Comparison of ENCODE assay signal across 9 mouse cellular contexts in genomic region chr10:128584386-128584785, GRCm38 (mm10). TPM values are rescaled to one million over a fixed set of nuclear protein-coding genes. Genes with fewer than 3 reads are reported as not detected.
DNase-seq lines count a peak whose midpoint lies in the region; ATAC-seq lines count a peak whose summit lies in the region.
"Had no signal": no experiment of that assay in that cellular context is flagged by ENCODE, and none has a peak within 500 bp of the region (broad histone marks: within the 10 kb centered on the region; RNA-seq: fewer than 3 reads in every experiment).

No protein-coding gene starts in this region.

- no peak for DNase-seq in hindbrain, embryonic 11.5 days (ENCODE audit: low spot score)
- DNase-seq in forelimb bud, embryonic 11.5 days (ENCODE audit: low read depth, low spot score) = peak; percentile 56
- peak; percentile 86 to 93 for DNase-seq in lung, adult 18-20 months
- DNase-seq in thymus, postnatal 25 days = peak; percentile 35
- DNase-seq in adrenal gland, postnatal 10 days = no peak
- DNase-seq in neural tube, embryonic 10.5 days (ENCODE audit: extremely low spot score, low spot score) = no peak
- no peak for DNase-seq in adrenal gland, adult 8-10 months

- ATAC-seq in hindbrain, embryonic 12.5 days (ENCODE audit: low FRiP score) = no peak
- ATAC-seq in hindbrain, embryonic 11.5 days (ENCODE audit: low FRiP score) = no peak

- no peak overlapping the region for H3K27ac ChIP-seq in hindbrain, embryonic 12.5 days
- no peak overlapping the region for H3K27ac ChIP-seq in hindbrain, embryonic 11.5 days (ENCODE audit: low read depth, low read length)
- H3K27ac ChIP-seq: macrophage had no signal

- peaks cover 6% of the 10 kb centered on the region for H3K4me1 ChIP-seq in hindbrain, embryonic 12.5 days
- 0 out of 2 replicates have a peak, but pooled peaks cover 4% of the 10 kb centered on the region for H3K4me1 ChIP-seq in hindbrain, embryonic 11.5 days (replicated peaks; ENCODE audit: control insufficient read depth, insufficient read depth, low read length)

- 6% methylated on average over 4 of the region's 4 CpGs for WGBS in hindbrain, embryonic 12.5 days
- WGBS in hindbrain, embryonic 11.5 days = 9% methylated on average over 4 of the region's 4 CpGs

- H3K4me2 ChIP-seq in hindbrain, embryonic 12.5 days (replicated peaks) = no peak overlapping the region
- no peak overlapping the region for H3K4me2 ChIP-seq in hindbrain, embryonic 11.5 days (replicated peaks; ENCODE audit: low read depth, low read length)

- no peak overlapping the region for H3K4me3 ChIP-seq in hindbrain, embryonic 12.5 days
- no peak overlapping the region for H3K4me3 ChIP-seq in hindbrain, embryonic 11.5 days (ENCODE audit: low read depth, low read length)

- H3K27me3 ChIP-seq in hindbrain, embryonic 12.5 days = peaks cover 63% of the 10 kb centered on the region
- peaks cover 28% of the 10 kb centered on the region for H3K27me3 ChIP-seq in hindbrain, embryonic 11.5 days (ENCODE audit: control insufficient read depth, insufficient read depth, low read length)

- peak overlapping the region; percentile 13; the same call in 1 of the 2 replicates for H3K9ac ChIP-seq in hindbrain, embryonic 12.5 days
- no peak overlapping the region for H3K9ac ChIP-seq in hindbrain, embryonic 11.5 days (ENCODE audit: low read depth, low read length)

- H3K9me3 ChIP-seq in hindbrain, embryonic 12.5 days (replicated peaks) = no peaks in the 10 kb centered on the region
- no peaks in the 10 kb centered on the region for H3K9me3 ChIP-seq in hindbrain, embryonic 11.5 days (ENCODE audit: control insufficient read depth, low read length)

- H3K36me3 ChIP-seq in hindbrain, embryonic 12.5 days = no peaks in the 10 kb centered on the region
- no peaks in the 10 kb centered on the region for H3K36me3 ChIP-seq in hindbrain, embryonic 11.5 days (ENCODE audit: control insufficient read depth, insufficient read depth, low read length)

RNA-seq across cellular contexts. Expression of gene Erbb3, which starts 5.1 kb away (rescaled TPM):
- polyA plus RNA-seq in hindbrain, embryonic 12.5 days (2016; fragmentation: Nextera tagmentation; extraction: Ambion mirVana) = 9.8 and 11.7 TPM in 2 replicates
- polyA plus RNA-seq in hindbrain, embryonic 11.5 days (2014; fragmentation: Nextera tagmentation; extraction: Ambion mirVana) = 4.6 and 7.0 TPM in 2 replicates
- 10 to 100 TPM in 1 of 2 experiments, 1 to 10 TPM in 1; 10.0 to 11.1 TPM for total RNA-seq in adrenal gland, postnatal 10 days (2021)
- total RNA-seq in adrenal gland, adult 8-10 months (2022) = 1 to 10 TPM; 2.5 to 5.8 (median 4.6) TPM

RNA-seq across cellular contexts. Expression of gene Pa2g4, which starts 18.6 kb away (rescaled TPM):
- 140 and 143 TPM in 2 replicates for polyA plus RNA-seq in hindbrain, embryonic 12.5 days (2016; fragmentation: Nextera tagmentation; extraction: Ambion mirVana)
- polyA plus RNA-seq in hindbrain, embryonic 11.5 days (2014; fragmentation: Nextera tagmentation; extraction: Ambion mirVana) = 220 and 243 TPM in 2 replicates
- 10 to 100 TPM; 85.1 to 90.9 TPM for total RNA-seq in adrenal gland, postnatal 10 days (2021)
- total RNA-seq in adrenal gland, adult 8-10 months (2022) = 10 to 100 TPM; 67.4 to 77.6 (median 70.5) TPM

RNA-seq across cellular contexts. Expression of gene Rpl41, which starts 35.3 kb away (rescaled TPM):
- 2,172 and 2,716 TPM in 2 replicates for polyA plus RNA-seq in hindbrain, embryonic 12.5 days (2016; fragmentation: Nextera tagmentation; extraction: Ambion mirVana)
- polyA plus RNA-seq in hindbrain, embryonic 11.5 days (2014; fragmentation: Nextera tagmentation; extraction: Ambion mirVana) = 2,785 and 2,836 TPM in 2 replicates
- total RNA-seq in adrenal gland, postnatal 10 days (2021) = 1,000 to 10,000 TPM; 2,762 to 2,852 TPM
- total RNA-seq in adrenal gland, adult 8-10 months (2022) = 1,000 to 10,000 TPM; 2,263 to 2,673 (median 2,524) TPM

RNA-seq across cellular contexts. Expression of gene Zc3h10, which starts 36.8 kb away (rescaled TPM):
- polyA plus RNA-seq in hindbrain, embryonic 12.5 days (2016; fragmentation: Nextera tagmentation; extraction: Ambion mirVana) = 20.8 TPM in 2 replicates
- 14.1 and 15.0 TPM in 2 replicates for polyA plus RNA-seq in hindbrain, embryonic 11.5 days (2014; fragmentation: Nextera tagmentation; extraction: Ambion mirVana)
- total RNA-seq in adrenal gland, postnatal 10 days (2021) = 10 to 100 TPM; 10.5 to 14.7 TPM
- 10 to 100 TPM; 12.9 to 15.0 (median 13.6) TPM for total RNA-seq in adrenal gland, adult 8-10 months (2022)

RNA-seq across cellular contexts. Expression of gene Rps26, which starts 42.2 kb away (rescaled TPM):
- 418 and 515 TPM in 2 replicates for polyA plus RNA-seq in hindbrain, embryonic 12.5 days (2016; fragmentation: Nextera tagmentation; extraction: Ambion mirVana)
- 596 and 615 TPM in 2 replicates for polyA plus RNA-seq in hindbrain, embryonic 11.5 days (2014; fragmentation: Nextera tagmentation; extraction: Ambion mirVana)
- 100 to 1,000 TPM; 696 to 753 TPM for total RNA-seq in adrenal gland, postnatal 10 days (2021)
- total RNA-seq in adrenal gland, adult 8-10 months (2022) = 100 to 1,000 TPM; 401 to 777 (median 537) TPM

Comparison
In these comparisons a context has a peak if more than half of its experiments do, and no peak if none do; other contexts are left out.
1. DNase-seq: peak in forelimb bud, embryonic 11.5 days (single experiment), lung, adult 18-20 months (2 of 2) and thymus, postnatal 25 days (single experiment); none in hindbrain, embryonic 11.5 days (single experiment), adrenal gland, postnatal 10 days (single experiment), neural tube, embryonic 10.5 days (single experiment) and adrenal gland, adult 8-10 months (single experiment).